Mouse (Mus musculus): ENCODE data around the gene Ppp2r5c.

- TF ChIP-seq GATA1 (IDR thresholded peaks at IDR 0.05; ENCODE audit: borderline replicate concordance, low read length) (no peak), FLI1 (IDR thresholded peaks at IDR 0.05; ENCODE audit: low read length) (no peak)
Measured at GRCm38 (mm10) chr12:110515676-110516075, 68.8 kb downstream of the Ppp2r5c start.
